Mouse (Mus musculus): ENCODE measurements around the gene Rtl8b.
"Not testable (repeated sequence)": the region's sequence is repeated elsewhere in the genome, so short reads cannot be mapped to it uniquely, and the experiment has no call there.

The Rtl8b gene

GRCm38 (mm10) chrX:53670294-53670693 lies at the start of gene Rtl8b:
Gene Rtl8b (minus strand): TSS chrX:53670408.
- in situ Hi-C loops (cut with MboI; ENCODE audit: low pct_unique_long_range_greater_than_20kb in 1 of 2, low sequenced_read_pairs in 2 of 2, unreplicated experiment in 1 of 2) = no loop called here

- in situ Hi-C loops (cut with MboI; ENCODE audit: low pct_unique_long_range_greater_than_20kb in 1 of 2, low sequenced_read_pairs in 2 of 2, unreplicated experiment in 1 of 2) = no loop called here
Measured at GRCm38 (mm10) chrX:53716323-53717182, 46.3 kb upstream of the Rtl8b start.

GRCm38 (mm10) chrX:53715942-53716322 lies 45.7 kb upstream of the Rtl8b start:
- in situ Hi-C loops (cut with MboI; ENCODE audit: low pct_unique_long_range_greater_than_20kb in 1 of 2, low sequenced_read_pairs in 2 of 2, unreplicated experiment in 1 of 2) = no loop called here

DNA sequence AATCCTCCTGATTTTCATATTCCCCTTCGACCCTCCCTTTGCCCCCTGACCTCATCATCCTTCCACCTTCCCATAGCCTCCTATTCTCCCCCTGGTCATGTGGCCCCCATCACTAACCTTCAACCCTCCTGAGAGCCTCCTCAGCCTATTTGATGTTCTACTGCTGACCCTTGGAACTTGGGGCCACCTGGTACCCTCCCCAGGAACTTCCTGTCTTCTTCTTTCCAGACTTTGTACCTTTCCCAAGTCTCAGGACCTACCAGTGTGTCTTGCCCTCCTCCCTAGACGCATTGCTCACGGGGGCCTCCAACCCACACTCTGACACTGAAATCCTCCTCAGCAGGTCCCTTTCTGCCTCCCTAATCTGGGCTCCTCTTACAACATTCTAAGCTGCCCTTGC lies 32.5 kb upstream of the Rtl8b start:
- in situ Hi-C loops (cut with MboI; ENCODE audit: low pct_unique_long_range_greater_than_20kb in 1 of 2, low sequenced_read_pairs in 2 of 2, unreplicated experiment in 1 of 2) = no loop called here

GRCm38 (mm10) chrX:53699225-53699624 lies 29.0 kb upstream of the Rtl8b start:
- in situ Hi-C loops (cut with MboI; ENCODE audit: low pct_unique_long_range_greater_than_20kb in 1 of 2, low sequenced_read_pairs in 2 of 2, unreplicated experiment in 1 of 2) = no loop called here

DNA sequence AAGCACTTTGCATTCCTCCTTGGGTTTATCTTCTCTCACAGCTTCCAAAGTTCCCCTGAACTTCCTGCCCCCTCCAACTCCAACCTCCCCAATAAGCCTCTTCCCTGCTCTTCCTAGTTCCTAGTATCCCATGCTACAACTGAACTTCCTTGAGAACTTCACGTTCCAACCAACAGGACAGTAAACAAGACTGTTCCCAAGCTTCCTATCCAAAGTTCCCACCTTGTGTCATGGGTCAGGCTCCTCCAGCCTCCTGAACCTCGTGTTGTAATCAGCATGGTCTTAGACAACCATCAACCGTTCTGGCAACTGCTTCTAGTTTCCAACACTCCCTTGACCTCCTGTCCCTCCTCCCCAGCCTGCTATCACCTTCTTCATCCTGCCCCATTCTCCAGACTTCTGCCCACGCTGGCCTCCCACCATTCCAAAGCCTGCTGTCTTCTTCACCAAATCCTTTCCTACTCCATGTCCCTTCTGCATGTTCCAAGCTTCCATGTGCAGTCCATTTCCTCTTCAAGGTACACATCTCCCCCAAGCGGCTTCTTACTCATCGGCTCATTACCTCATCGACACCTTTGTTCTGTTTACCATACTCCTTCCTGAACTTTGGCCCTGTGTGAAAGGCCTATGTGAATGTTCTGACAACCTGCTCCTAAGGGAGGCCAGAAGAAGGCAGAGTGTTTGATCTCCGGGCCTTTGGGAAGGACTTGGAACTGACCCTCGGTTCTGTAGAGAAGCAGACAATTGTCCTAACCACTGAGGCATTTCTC lies 24.0 kb upstream of the Rtl8b start:
- in situ Hi-C loops (cut with MboI; ENCODE audit: low pct_unique_long_range_greater_than_20kb in 1 of 2, low sequenced_read_pairs in 2 of 2, unreplicated experiment in 1 of 2) = no loop called here

DNA sequence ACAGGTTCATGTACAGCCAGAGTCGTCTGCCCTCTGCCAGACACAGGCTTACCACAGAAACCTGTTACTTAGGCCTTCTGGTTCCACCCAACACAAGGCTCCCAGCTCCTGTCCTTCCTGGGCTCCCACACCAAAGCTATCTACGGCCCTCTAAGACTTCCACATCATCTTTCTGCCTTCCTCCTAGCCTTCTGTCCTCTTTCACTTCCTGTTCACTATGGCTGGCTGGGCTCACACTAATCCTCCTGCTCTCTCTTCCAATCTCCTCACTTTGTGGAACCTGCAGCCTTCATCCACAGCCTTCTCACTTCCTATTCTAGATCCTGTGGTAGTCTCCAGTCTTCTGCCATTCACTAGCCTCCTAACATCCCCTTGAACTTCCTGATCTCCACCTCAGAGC lies 22.9 kb upstream of the Rtl8b start:
- in situ Hi-C loops (cut with MboI; ENCODE audit: low pct_unique_long_range_greater_than_20kb in 1 of 2, low sequenced_read_pairs in 2 of 2, unreplicated experiment in 1 of 2) = no loop called here

GRCm38 (mm10) chrX:53692065-53692464 lies 21.9 kb upstream of the Rtl8b start:
- in situ Hi-C loops (cut with MboI; ENCODE audit: low pct_unique_long_range_greater_than_20kb in 1 of 2, low sequenced_read_pairs in 2 of 2, unreplicated experiment in 1 of 2) = no loop called here

DNA sequence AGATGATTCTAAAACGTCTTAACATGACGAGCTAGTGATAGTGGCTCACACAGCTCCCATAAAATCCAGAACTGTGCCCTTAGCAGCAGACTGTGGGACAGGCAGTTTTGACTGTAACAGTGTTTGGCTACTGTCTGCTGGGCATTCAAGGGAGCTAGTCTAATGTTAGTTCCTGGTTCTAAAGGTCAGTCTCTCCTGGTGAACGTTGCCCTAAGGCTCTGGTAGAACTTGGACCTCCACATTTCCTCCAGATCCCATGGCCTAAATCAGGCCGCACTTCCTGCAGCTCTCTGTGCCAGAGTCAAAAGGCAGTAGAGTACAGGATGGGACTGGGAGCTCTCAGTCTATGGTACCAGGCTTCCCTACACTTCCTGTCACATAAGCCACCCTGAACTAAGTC lies 14.5 kb upstream of the Rtl8b start:
- in situ Hi-C loops (cut with MboI; ENCODE audit: low pct_unique_long_range_greater_than_20kb in 1 of 2, low sequenced_read_pairs in 2 of 2, unreplicated experiment in 1 of 2) = not testable (repeated sequence)

- in situ Hi-C loops (cut with MboI; ENCODE audit: low pct_unique_long_range_greater_than_20kb in 1 of 2, low sequenced_read_pairs in 2 of 2, unreplicated experiment in 1 of 2) = not testable (repeated sequence)
Measured at GRCm38 (mm10) chrX:53682650-53683049, 12.4 kb upstream of the Rtl8b start.

- in situ Hi-C loops (cut with MboI; ENCODE audit: low pct_unique_long_range_greater_than_20kb in 1 of 2, low sequenced_read_pairs in 2 of 2, unreplicated experiment in 1 of 2) = not testable (repeated sequence)
Measured at GRCm38 (mm10) chrX:53676943-53677342, 6.7 kb upstream of the Rtl8b start.

DNA sequence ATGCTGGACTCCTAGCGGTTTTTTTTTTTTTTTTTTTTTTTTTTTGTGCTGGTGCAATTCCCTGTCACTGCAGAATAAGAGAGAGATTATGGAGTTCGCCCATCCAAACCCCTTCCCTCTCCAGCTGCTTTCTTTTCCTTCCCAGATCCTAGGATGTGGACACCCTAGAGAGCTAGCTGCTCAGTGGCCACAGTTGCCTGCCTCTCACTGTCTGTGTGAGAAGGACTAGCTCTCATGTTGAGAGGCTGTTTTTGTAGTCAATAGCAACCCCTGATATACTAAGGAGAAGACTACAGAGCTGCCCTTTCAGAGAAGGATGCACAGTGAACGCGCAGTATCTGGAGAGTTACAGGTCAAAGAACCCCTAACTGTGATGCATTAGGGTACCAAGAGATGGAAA lies 488 bp upstream of the Rtl8b start:
- in situ Hi-C loops (cut with MboI; ENCODE audit: low pct_unique_long_range_greater_than_20kb in 1 of 2, low sequenced_read_pairs in 2 of 2, unreplicated experiment in 1 of 2) = not testable (repeated sequence)

- in situ Hi-C loops (cut with MboI; ENCODE audit: low pct_unique_long_range_greater_than_20kb in 1 of 2, low sequenced_read_pairs in 2 of 2, unreplicated experiment in 1 of 2) = not testable (repeated sequence)
Measured at GRCm38 (mm10) chrX:53669557-53670270, 494 bp downstream of the Rtl8b start.

DNA sequence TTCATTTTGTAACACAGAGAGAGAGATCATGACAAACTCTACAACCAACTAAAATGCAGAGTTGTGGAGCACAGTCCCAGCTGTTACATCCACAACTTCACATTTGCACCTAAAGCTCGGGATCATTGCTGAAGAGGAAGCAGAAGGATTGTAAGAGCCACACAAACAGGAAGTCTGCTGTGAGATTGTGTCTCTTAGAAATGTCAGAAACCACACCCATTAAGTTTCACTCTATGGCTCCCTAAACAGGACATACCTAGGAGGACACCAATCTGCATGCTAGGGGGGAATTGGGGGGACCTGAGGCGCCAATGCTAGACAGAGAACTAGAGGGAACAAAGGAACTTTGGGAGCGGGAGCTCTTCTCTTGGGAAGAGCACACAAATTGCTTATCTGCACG lies 17.3 kb downstream of the Rtl8b start:
- in situ Hi-C loops (cut with MboI; ENCODE audit: low pct_unique_long_range_greater_than_20kb in 1 of 2, low sequenced_read_pairs in 2 of 2, unreplicated experiment in 1 of 2) = not testable (repeated sequence)

GRCm38 (mm10) chrX:53645885-53646284 lies 24.3 kb downstream of the Rtl8b start:
- in situ Hi-C loops (cut with MboI; ENCODE audit: low pct_unique_long_range_greater_than_20kb in 1 of 2, low sequenced_read_pairs in 2 of 2, unreplicated experiment in 1 of 2) = no loop called here

GRCm38 (mm10) chrX:53642980-53643961 lies 26.9 kb downstream of the Rtl8b start, which contains the start of gene Rtl8a:
Gene Rtl8a (minus strand): TSS chrX:53643682.
- in situ Hi-C loops (cut with MboI; ENCODE audit: low pct_unique_long_range_greater_than_20kb in 1 of 2, low sequenced_read_pairs in 2 of 2, unreplicated experiment in 1 of 2) = not testable (repeated sequence)

- in situ Hi-C loops (cut with MboI; ENCODE audit: low pct_unique_long_range_greater_than_20kb in 1 of 2, low sequenced_read_pairs in 2 of 2, unreplicated experiment in 1 of 2) = not testable (repeated sequence)
Measured at GRCm38 (mm10) chrX:53642604-53642979, 27.6 kb downstream of the Rtl8b start.

- in situ Hi-C loops (cut with MboI; ENCODE audit: low pct_unique_long_range_greater_than_20kb in 1 of 2, low sequenced_read_pairs in 2 of 2, unreplicated experiment in 1 of 2) = not testable (repeated sequence)
Measured at GRCm38 (mm10) chrX:53638107-53638506, 32.1 kb downstream of the Rtl8b start.
